Mouse (Mus musculus) C2C12 (cell line): Measurements from ENCODE around the gene Dhx32.

Experiments used
- CTCF ChIP-seq: IDR thresholded peaks from one replicate; pipeline ENCODE4 v1.5.1; 2011; ENCODE audit not compliant: control insufficient read depth, insufficient read depth, insufficient read length
- USF1 ChIP-seq: IDR thresholded peaks from one replicate; pipeline ENCODE4 v1.6.1; 2011; ENCODE audit warnings: low read depth, mild to moderate bottlenecking, control low read depth, moderate library complexity

DNA sequence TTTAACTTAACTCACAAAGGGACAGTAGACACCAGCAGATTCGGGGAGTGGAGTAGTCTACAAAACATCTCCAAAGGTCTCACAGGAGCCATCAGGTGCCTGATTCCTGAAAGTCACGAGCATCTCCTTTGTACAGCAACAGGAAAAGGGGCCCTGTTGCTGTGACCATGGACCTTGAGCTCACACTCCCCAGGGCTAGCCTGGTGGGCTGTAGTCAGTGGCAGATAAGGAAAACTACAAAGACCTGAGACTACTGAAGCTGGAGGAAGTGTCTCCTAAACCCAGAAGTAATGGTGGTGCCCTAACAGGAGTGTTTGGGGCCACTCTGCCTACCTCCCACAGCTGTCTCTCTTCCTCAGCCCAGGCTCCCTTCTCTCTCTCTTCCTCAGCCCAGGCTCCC, 18.1 kb downstream of the Dhx32 start:
- TF ChIP-seq USF1 (no peak), CTCF (no peak)
